Mouse (Mus musculus): Measurements from ENCODE around the gene Krtap24-1. TPM values are rescaled to one million over a fixed set of nuclear protein-coding genes. Genes with fewer than 3 reads are reported as not detected.

Krtap24-1 gene
- polyA plus RNA-seq, 1 experiment from 2014 or later: not detected

DNA sequence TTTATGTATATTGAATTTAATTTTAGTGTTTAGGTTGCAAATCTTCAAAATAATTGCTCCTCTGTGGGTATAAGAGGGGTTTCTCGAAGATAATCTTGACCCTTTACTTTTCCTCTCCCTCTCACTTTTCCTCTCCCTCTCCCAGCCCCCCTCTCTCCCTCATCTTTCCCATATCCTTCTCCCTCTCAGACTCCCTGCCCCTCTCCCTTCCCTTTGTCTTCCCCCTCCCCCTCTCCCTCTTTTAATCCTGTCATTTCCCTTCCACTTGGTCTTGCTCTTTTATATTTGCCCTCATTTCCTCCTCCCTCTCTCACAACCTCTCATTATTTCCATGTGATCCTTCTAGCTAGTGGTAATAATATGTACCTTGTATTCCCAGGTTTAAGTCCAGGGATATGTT, 9.6 kb downstream of the Krtap24-1 start:
- no peak overlapping the region for H3K4me3 ChIP-seq (replicated peaks)
- H3K9ac ChIP-seq: no peak overlapping the region
- no peak overlapping the region for H3K27ac ChIP-seq
- H3K9me3 ChIP-seq (replicated peaks): no peaks in the 10 kb centered on the region
- no peak overlapping the region for H3K4me2 ChIP-seq
- peaks cover 4% of the 10 kb centered on the region; the same call in 1 of the 2 replicates for H3K27me3 ChIP-seq
- WGBS: 55% methylated on average over 1 of the region's 1 CpGs
- ATAC-seq (replicated peaks; ENCODE audit: low FRiP score): no peak
- H3K4me1 ChIP-seq: 0 out of 2 replicates have a peak, but pooled peaks cover 7% of the 10 kb centered on the region
- H3K36me3 ChIP-seq: no peaks in the 10 kb centered on the region

DNA sequence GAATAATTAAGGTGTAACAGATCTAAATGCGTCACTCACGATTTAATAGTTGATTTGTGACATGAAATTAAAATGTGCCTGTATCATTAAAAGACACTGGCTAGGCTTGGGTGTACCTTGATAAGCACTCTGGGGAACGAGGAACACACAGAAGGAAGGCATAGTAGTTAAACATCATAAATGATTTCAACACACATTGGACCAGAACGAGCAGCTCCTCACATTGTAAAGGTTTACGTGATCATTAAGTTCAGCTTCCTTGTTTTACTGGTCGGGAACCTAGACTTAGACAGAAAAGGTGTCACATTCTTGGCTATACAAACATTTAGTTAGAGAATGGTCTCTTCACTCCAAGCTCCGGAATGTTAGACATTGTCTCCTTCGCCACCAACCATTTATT, 11.8 kb downstream of the Krtap24-1 start:
- no peak overlapping the region for H3K9ac ChIP-seq
- H3K4me1 ChIP-seq: 0 out of 2 replicates have a peak, but pooled peaks cover 7% of the 10 kb centered on the region
- H3K9me3 ChIP-seq (replicated peaks): no peaks in the 10 kb centered on the region
- H3K27ac ChIP-seq: no peak overlapping the region
- H3K27me3 ChIP-seq: peaks cover 4% of the 10 kb centered on the region; the same call in 1 of the 2 replicates
- H3K4me3 ChIP-seq (replicated peaks): no peak overlapping the region
- WGBS: 33% methylated on average over 8 of the region's 8 CpGs
- peak overlapping the region; percentile 50 for H3K4me2 ChIP-seq
- no peak for ATAC-seq (replicated peaks; ENCODE audit: low FRiP score)
- H3K36me3 ChIP-seq: no peaks in the 10 kb centered on the region

DNA sequence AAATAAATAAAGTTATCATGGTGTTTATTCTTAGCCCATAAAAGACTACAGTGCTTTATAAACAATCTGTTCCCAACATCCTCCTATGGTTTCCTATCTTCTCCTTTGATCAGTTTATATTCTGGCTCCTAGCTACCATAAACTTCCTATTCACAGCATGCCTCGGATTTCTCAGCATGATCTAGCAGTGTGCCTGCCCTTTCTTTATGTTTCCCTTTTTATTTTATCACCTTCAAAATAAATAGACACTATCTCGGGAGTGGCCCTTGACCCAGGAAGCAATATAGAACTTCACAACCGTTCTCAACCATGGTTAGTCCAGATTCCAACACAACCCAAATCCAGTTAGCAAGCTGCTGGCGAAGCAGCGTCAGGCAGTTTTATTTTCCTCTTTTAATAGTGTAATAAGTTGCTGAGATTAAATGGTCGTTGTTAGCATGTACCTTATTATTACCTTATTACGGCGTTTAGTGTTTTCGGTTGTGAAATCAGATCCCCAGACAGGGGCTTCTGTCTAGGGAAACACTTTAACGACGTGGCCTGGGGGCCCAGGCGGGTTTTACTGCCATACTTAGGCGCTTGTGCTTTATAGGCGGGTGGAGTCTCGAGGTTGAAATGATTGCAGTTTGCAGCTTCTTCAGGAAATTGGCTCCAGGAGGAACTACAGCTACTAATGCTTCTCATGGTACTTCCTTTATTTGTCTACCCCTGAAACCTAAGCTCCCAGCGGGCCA, 12.4 kb downstream of the Krtap24-1 start:
- 4% methylated on average over 16 of the region's 16 CpGs for WGBS
- ATAC-seq (replicated peaks; ENCODE audit: low FRiP score): 0 out of 2 replicates have a peak, but pooled peaks have one; percentile 29
- peaks cover 4% of the 10 kb centered on the region; the same call in 1 of the 2 replicates for H3K27me3 ChIP-seq
- no peaks in the 10 kb centered on the region for H3K9me3 ChIP-seq (replicated peaks)
- peak overlapping the region; percentile 15 for H3K4me3 ChIP-seq (replicated peaks)
- H3K4me1 ChIP-seq: 0 out of 2 replicates have a peak, but pooled peaks cover 7% of the 10 kb centered on the region
- no peaks in the 10 kb centered on the region for H3K36me3 ChIP-seq
- 0 out of 2 replicates have a peak overlapping the region, but pooled peaks have one; percentile 35 for H3K27ac ChIP-seq
- H3K4me2 ChIP-seq: peak overlapping the region; percentile 50
- no peak overlapping the region for H3K9ac ChIP-seq

DNA sequence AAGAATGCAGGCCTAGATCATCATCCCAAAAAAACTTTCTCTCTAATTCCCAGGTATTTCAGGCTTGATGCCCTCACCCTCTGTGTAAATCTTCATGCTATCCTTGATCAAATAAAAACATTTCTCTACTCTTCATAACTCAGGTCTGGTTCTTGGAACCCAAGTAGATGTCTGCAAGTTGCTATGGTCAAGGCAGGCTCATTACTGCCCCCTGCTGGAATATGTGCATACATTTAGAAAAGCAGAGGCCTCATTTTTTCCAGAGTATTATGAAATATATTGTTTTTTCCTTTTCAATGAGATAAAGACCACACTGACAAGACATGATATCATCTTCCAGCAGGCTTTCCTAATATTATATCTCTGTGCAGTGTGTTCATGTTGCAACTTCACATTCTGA, 19.3 kb downstream of the Krtap24-1 start:
- no peaks in the 10 kb centered on the region for H3K9me3 ChIP-seq (replicated peaks)
- no peaks in the 10 kb centered on the region for H3K36me3 ChIP-seq

DNA sequence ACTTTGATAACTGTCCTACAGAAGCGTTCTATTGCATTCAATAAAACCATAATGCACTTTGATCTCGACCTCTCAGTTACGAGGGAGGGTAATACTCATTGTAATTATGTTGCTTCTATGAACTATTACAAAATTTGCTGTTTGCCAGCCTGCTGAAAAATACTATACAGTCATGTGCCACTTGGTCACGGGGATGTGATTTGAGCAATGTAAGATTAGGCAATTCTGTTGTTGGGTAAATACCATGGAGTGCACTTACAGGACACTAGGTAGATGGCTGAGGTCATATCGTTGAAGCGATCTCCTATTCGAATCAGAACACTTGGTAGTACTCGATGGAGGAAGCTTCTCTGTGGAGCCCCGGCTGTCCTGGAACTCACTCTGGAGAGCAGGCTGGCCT, 28.7 kb downstream of the Krtap24-1 start:
- Histone ChIP-seq H3K27ac (no peak overlapping the region), H3K36me3 (no peaks in the 10 kb centered on the region), H3K4me1 (no peaks in the 10 kb centered on the region), H3K4me2 (no peak overlapping the region), H3K9ac (no peak overlapping the region), H3K4me3 (replicated peaks) (no peak overlapping the region), H3K9me3 (replicated peaks) (no peaks in the 10 kb centered on the region), H3K27me3 (no peaks in the 10 kb centered on the region)
- WGBS: 81% methylated on average over 9 of the region's 9 CpGs
- no peak for ATAC-seq (replicated peaks; ENCODE audit: low FRiP score)

More for the DNA sequence above, 19.3 kb downstream of the Krtap24-1 start:
- no peaks in the 10 kb centered on the region for H3K27me3 ChIP-seq
- H3K9ac ChIP-seq: no peak overlapping the region
- no peak overlapping the region for H3K27ac ChIP-seq
- H3K4me3 ChIP-seq (replicated peaks): no peak overlapping the region
- no peak for ATAC-seq (replicated peaks; ENCODE audit: low FRiP score)
- H3K4me2 ChIP-seq: no peak overlapping the region
- H3K4me1 ChIP-seq: no peaks in the 10 kb centered on the region

DNA sequence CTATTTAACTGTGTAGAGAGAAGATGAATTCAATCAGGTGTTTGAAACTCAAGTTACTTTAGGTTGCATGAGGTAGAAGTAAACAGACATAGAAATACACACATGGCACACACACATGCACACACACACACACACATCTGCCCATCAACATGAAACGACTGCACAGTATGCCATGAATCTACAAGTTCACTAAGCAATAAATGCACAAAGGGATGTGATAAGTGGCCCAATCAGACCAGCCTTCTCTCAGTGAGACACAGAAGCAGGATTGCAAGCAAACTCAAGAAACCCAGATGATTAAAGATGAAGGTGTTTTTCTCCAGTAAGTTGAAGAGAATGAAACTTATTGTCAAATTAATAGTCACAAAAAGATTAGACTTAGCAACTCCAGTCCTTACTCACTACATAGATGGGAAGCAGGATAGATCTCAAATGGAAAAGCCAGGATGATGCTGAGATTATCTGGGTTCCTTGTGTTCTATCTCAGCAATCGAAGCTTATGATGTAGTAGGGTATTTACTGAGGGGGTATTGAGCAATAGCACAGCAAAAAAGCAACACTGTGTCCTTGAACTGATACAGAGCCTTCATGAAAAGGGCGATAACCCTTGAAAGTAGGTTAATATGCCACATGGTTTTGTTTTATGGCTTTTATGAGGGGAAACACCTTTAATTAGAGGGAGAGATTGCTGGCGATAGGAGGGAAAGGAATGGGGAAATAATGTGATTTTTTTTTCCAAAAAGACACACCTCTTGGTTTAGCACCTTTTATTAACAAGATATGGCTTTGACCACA, 36.0 kb downstream of the Krtap24-1 start:
- Histone ChIP-seq H3K9ac (no peak overlapping the region), H3K27ac (no peak overlapping the region; the same call in 1 of the 2 replicates), H3K36me3 (no peaks in the 10 kb centered on the region), H3K4me3 (replicated peaks) (no peak overlapping the region), H3K4me2 (no peak overlapping the region), H3K9me3 (replicated peaks) (no peaks in the 10 kb centered on the region), H3K27me3 (no peaks in the 10 kb centered on the region), H3K4me1 (0 out of 2 replicates have a peak, but pooled peaks cover 3% of the 10 kb centered on the region)
- WGBS: 72% methylated on average over 4 of the region's 4 CpGs
- ATAC-seq (replicated peaks; ENCODE audit: low FRiP score): no peak

DNA sequence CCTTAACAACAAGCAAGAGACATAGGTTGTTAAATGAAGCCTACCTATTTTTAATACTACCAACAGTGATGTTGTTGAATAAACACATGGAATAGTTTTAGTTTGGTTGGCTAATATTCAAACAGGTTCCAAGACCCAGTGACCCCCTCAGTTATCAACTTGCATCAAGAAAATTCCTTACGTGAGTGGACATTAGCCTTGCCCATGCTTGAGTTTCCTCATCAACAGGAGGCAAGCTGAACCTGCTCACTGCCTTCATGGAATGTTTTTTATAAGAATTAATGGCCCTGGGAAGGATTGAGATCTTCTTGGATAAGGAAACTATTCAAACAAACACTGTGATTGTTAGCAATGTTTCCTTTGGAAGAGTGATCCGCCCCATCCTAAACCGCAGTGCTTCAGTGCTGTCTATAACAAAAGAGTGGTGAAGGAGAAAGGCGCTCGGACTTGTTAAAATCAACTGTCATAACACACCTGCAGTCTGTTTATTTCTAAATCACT, 39.1 kb downstream of the Krtap24-1 start:
- no peaks in the 10 kb centered on the region for H3K36me3 ChIP-seq
- no peaks in the 10 kb centered on the region for H3K9me3 ChIP-seq (replicated peaks)
- H3K4me3 ChIP-seq (replicated peaks): no peak overlapping the region
- no peaks in the 10 kb centered on the region for H3K27me3 ChIP-seq
- peak overlapping the region; percentile 75 for H3K27ac ChIP-seq
- H3K4me1 ChIP-seq: 0 out of 2 replicates have a peak, but pooled peaks cover 7% of the 10 kb centered on the region
- no peak overlapping the region for H3K4me2 ChIP-seq
- H3K9ac ChIP-seq: no peak overlapping the region
- peak; percentile 80 for ATAC-seq (replicated peaks; ENCODE audit: low FRiP score)
- WGBS: 50% methylated on average over 5 of the region's 5 CpGs

DNA sequence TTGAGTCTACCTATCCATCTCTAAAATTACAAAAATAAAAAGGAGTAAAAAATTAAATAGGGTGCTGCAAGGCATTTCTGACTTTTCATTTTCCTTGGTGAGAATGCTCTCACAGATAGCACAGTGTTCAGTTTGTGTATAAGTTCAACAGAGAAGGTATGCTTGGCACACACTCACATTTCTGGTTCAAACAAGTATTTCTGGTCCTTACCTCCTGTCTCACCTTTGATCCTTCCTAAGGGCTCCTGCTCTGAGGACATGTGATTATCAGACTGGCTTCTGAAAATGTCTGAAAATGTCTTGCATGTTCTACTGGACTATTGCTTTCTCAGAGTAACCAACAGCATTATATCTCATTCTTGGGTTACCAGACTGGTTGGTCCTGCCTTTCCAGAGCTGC, 41.9 kb downstream of the Krtap24-1 start:
- Histone ChIP-seq H3K4me3 (replicated peaks) (no peak overlapping the region), H3K4me2 (no peak overlapping the region), H3K9ac (no peak overlapping the region), H3K4me1 (0 out of 2 replicates have a peak, but pooled peaks cover 7% of the 10 kb centered on the region), H3K27me3 (no peaks in the 10 kb centered on the region), H3K9me3 (replicated peaks) (no peaks in the 10 kb centered on the region), H3K27ac (peak overlapping the region; percentile 59), H3K36me3 (no peaks in the 10 kb centered on the region)
- ATAC-seq (replicated peaks; ENCODE audit: low FRiP score): no peak

DNA sequence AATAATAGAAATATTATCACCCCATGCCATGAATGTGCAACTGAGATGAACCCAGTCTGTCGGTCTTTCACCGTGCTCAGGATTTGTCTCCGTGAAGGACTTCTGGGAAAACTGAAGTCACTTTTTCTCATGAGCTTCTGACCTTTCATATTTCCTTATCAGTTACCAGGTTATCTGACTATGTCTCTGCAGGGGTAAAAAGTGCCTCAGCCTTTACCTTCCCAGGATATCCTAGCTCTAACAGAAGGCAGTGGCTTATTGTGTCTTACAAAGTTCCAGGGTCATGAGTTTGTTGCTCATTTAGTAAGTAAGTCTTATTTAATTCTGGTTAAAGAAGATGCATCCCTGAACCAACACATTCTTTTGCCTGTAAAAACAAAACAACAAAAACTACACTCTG, 42.3 kb downstream of the Krtap24-1 start:
- Histone ChIP-seq H3K9ac (no peak overlapping the region), H3K4me2 (no peak overlapping the region), H3K4me3 (replicated peaks) (no peak overlapping the region), H3K27me3 (no peaks in the 10 kb centered on the region), H3K4me1 (0 out of 2 replicates have a peak, but pooled peaks cover 7% of the 10 kb centered on the region), H3K9me3 (replicated peaks) (no peaks in the 10 kb centered on the region), H3K27ac (peak overlapping the region; percentile 59), H3K36me3 (no peaks in the 10 kb centered on the region)
- WGBS: 80% methylated on average over 3 of the region's 3 CpGs
- ATAC-seq (replicated peaks; ENCODE audit: low FRiP score): no peak

DNA sequence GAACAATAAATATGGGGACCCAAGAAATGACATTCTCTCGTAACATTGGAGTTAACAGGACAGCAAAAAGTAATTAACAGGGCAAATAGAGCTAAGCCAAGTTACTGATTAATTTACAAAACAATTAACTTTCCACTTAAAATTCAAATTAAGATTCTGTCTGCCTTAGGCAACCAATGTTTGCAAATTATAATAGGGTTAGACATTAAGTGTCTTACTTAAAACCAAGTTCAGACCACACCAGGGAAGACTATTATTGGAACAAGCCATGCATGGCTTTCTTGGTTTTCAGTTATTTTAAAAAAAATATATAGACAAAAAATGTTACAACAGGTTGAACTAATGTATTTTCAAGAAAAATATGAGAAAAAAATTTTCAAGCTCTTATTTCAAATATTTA, 43.0 kb downstream of the Krtap24-1 start:
- Histone ChIP-seq H3K27me3 (no peaks in the 10 kb centered on the region), H3K4me2 (no peak overlapping the region), H3K36me3 (no peaks in the 10 kb centered on the region), H3K9ac (no peak overlapping the region), H3K4me3 (replicated peaks) (no peak overlapping the region), H3K4me1 (0 out of 2 replicates have a peak, but pooled peaks cover 7% of the 10 kb centered on the region), H3K27ac (peak overlapping the region; percentile 38; the same call in 1 of the 2 replicates), H3K9me3 (replicated peaks) (no peaks in the 10 kb centered on the region)
- WGBS: 56% methylated on average over 1 of the region's 1 CpGs
- ATAC-seq (replicated peaks; ENCODE audit: low FRiP score): peak; percentile 72

DNA sequence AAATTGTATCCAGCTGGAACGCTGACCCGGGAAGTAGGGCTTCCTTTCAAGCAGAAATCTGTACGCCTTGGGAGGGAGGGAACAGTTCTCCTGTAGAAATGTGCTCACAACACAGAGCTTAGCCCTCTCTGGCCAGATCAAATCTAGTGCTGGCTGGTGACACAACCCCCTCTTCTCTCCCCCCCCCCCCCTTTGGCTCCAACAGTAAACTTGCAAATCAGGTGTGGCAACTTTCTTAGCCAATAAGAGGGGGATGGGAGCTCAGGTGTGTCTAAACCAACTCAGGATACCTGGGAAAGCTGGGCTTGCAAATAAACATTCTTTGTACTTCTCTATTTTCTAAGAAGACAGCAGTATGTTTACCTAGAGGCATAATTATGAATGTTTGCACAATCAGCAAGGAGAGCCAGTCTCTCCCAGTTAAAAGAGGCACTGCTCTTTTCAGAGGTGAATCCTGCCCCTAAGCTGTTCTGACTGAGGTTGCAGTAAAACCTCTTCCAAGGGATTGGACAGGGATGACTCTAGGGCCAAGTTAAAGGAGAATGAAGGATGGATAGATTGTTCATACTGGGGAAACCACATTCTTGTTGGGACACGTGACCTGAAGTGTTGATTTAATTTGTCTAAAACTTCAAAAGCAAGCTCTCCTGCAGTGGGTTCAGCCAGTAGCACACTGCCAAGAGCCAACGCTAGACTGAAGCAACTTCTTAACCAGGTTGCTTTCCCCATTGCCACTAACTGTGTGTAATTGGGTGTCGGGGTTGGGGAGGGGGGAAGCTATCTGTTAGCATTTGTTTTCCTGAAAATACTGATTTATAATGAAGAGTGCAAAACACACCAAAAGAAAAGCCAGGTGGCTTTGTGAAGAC, 48.8 kb downstream of the Krtap24-1 start, which contains the start of gene Cldn8:
Cldn8 (minus strand) TSS at position 139 of the 869 bp plus-strand sequence.
- 68% methylated on average over 6 of the region's 6 CpGs for WGBS
- Histone ChIP-seq H3K27me3 (no peaks in the 10 kb centered on the region), H3K4me1 (no peaks in the 10 kb centered on the region), H3K27ac (peak within 1 kb of the TSS; percentile 87), H3K4me2 (peak within 1 kb of the TSS; percentile 23; the same call in 1 of the 2 replicates), H3K9ac (peak within 1 kb of the TSS; percentile 24; the same call in 1 of the 2 replicates), H3K36me3 (no peaks in the 10 kb centered on the region), H3K4me3 (replicated peaks) (peak within 1 kb of the TSS; percentile 36), H3K9me3 (replicated peaks) (no peaks in the 10 kb centered on the region)
- ATAC-seq (replicated peaks; ENCODE audit: low FRiP score): peak; percentile 91
